Mouse (Mus musculus) left cerebral cortex, postnatal 36 days (tissue): ENCODE measurements around the gene En2. TPM values are rescaled to one million over a fixed set of nuclear protein-coding genes. Genes with fewer than 3 reads are reported as not detected.

Source experiments
- DNase-seq, 2 experiments: peaks; one replicate each; pipeline ENCODE4 v3.0.0; 2021 to 2022; ENCODE audit warnings: low spot score in 2 of 2, mixed read lengths in 1 of 2
- intact Hi-C: fragments of 180-260 bp; cut with DNase I; formaldehyde crosslinking; loops from one replicate; pipeline ENCODE4 v1.15.1; 2025
- total RNA-seq, 2 experiments: library from RNA; stranded (reverse); gene quantifications; 2 replicates each; pipeline ENCODE4 v1.2.3; 2021

The En2 gene
- total RNA-seq, 2 experiments from 2014 or later, result 0.20 to 0.44 TPM

DNA sequence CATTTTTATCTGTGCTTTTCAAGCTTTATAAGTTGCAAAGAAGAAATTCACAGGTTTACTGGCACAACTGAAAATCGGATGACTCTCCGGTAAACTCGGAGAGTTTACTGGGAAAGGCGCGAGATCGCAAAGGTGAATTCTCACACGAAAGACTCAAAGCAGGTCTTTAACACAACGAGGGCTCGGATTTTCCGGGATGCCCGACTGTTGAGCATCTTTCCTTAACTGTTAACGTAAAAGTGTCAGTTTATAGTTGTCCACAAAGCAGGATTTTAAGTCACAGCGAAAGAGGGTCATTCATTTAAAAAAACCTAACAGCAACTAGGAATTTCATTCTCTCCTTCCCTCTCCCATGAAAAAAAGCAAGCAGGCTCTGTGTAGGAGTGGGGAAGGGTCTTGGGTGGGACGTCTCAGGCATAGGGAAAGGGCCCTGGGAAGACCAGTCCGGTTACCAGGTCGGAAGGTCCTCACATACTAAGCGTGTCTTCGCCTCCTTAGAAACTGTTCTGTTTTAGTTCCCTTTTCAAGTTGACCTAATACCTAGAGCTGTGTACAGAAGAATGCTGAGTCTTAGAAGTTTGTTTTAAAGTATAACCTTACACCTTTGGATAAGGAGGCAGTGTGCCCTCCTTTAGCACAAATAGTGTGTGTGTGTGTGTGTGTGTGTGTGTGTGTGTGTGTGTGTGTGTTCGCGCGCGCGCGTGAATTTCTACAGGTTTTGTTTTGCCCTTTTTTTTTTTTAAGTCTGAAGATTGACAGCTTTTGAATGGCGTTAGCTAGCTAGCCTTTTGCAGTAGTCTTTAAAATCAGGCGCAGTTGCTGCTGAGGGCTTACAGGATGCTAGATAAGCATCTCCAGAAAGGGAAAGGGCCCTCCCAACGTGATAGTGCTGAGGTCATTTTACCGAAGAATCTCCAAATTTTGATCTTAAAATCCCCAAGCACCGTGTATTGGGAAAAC is 45.4 kb downstream of the En2 start:
- no peak for DNase-seq
- intact Hi-C loops, result loop anchor here (10.0 kb wide), 1 partner anchor 86 kb away; no protein-coding TSS in a partner anchor

DNA sequence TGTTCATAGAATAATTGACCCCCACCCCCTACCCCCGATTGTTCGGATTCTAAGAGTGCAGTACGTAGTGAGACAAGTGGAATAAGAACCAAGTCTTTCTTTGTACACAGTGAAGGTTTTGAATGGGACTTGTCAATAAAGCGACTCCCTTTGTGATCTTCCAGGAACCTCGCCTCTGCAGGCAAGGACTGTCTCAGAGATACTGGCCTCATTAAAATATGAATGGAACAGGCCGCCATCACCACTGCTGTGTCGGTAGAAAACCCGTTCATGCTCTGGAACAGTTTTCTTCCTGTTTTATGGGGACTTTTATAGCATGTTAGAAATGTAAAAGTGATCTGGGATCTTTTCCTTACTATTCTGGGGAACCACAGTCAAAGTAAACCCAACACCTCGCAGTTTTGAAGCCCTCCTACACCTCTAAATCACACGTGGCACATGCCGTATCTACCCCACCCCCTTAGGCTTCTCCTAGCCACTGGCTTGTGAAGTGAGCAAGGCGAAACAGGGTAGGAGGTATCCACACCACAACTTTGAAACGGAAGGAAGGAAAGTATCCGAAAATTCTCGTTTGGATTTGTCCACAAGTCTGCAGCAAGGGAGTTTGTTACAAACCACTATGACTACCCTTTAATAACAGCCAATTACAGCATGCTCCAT is 46.3 kb downstream of the En2 start:
- intact Hi-C loops, result loop anchor here (10.0 kb wide), 1 partner anchor 87 kb away; no protein-coding TSS in a partner anchor
- DNase-seq, result no peak

DNA sequence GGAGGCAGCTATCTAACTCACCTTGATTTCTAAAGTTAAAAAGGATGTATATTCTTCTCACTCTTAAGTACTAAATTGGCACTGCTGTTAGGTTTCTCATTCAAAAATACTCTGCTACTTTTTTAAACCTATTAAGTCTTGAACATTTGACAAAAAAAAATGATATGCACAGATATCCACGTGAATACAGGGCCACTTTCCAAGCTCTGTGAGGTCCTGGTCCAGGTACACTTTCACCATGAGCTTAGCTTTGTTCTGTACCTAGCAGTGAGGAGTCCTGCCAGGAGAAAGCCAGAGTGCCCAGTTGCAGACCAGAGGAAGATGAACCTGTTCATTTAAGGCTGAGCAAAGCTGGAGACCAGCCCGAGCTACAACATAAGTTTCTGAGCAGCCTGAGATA is 47.9 kb downstream of the En2 start:
- intact Hi-C loops, result loop anchor here (10.0 kb wide), 1 partner anchor 89 kb away; no protein-coding TSS in a partner anchor
- DNase-seq, result no peak

DNA sequence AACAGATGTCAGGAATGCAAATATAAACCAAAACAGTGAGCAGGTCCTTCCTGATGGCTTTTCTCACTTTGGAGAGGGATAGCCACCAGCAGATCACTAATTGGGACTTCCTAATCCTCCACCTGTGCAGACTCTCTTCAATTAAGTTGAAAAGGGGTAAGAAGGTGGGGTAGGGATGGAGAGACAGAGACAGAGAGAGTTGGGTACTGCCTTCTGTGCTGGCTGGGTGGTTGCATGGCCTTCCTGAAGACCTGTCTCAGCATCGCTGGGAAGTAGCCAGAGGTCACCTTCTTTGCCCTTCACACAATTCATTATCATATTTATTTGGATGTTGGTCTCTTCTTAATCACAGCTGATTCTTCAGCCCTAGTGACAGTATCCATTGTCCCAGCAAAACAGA is 54.1 kb downstream of the En2 start:
- no peak for DNase-seq
- intact Hi-C loops, result loop anchor here (10.0 kb wide), 1 partner anchor 95 kb away; no protein-coding TSS in a partner anchor

Other genes with a start within 250 kb of the En2 start
- gene Insig1, start 94.3 kb upstream of the En2 start, total RNA-seq, result 10 to 100 TPM; 66.4 to 98.6 TPM
- gene Cnpy1, start 80.1 kb downstream of the En2 start, total RNA-seq, result not detected
- 10 to 100 TPM; 55.7 to 85.0 TPM for gene Rbm33, start 151.4 kb downstream of the En2 start, total RNA-seq